Mouse (Mus musculus): ENCODE measurements around the gene Gm17657.

Gm17657 gene

GRCm38 (mm10) chr17:29488257-29488977 is 61.0 kb downstream of the Gm17657 start:
- no peak for DNase-seq (ENCODE audit: low spot score in 2 of 2)

- DNase-seq (ENCODE audit: low spot score in 2 of 2), result no peak
Measured at GRCm38 (mm10) chr17:29485336-29486233, 63.9 kb downstream of the Gm17657 start.

- DNase-seq (ENCODE audit: low spot score in 2 of 2), result no peak
Measured at GRCm38 (mm10) chr17:29484431-29484830, 65.0 kb downstream of the Gm17657 start.

GRCm38 (mm10) chr17:29483282-29483681 is 66.2 kb downstream of the Gm17657 start:
- DNase-seq (ENCODE audit: low spot score in 2 of 2), result no peak

GRCm38 (mm10) chr17:29482632-29483031 is 66.8 kb downstream of the Gm17657 start:
- no peak for DNase-seq (ENCODE audit: low spot score in 2 of 2)

GRCm38 (mm10) chr17:29480256-29480655 is 69.2 kb downstream of the Gm17657 start:
- DNase-seq (ENCODE audit: low spot score in 2 of 2), result no peak

GRCm38 (mm10) chr17:29478271-29478670 is 71.2 kb downstream of the Gm17657 start:
- DNase-seq (ENCODE audit: low spot score in 2 of 2), result no peak

GRCm38 (mm10) chr17:29477357-29477756 is 72.1 kb downstream of the Gm17657 start:
- no peak for DNase-seq (ENCODE audit: low spot score in 2 of 2)

GRCm38 (mm10) chr17:29476461-29476860 is 73.0 kb downstream of the Gm17657 start:
- no peak for DNase-seq (ENCODE audit: low spot score in 2 of 2)

GRCm38 (mm10) chr17:29475142-29475541 is 74.3 kb downstream of the Gm17657 start:
- no peak for DNase-seq (ENCODE audit: low spot score in 2 of 2)

- DNase-seq (ENCODE audit: low spot score in 2 of 2), result no peak
Measured at GRCm38 (mm10) chr17:29474036-29474435, 75.4 kb downstream of the Gm17657 start.

- no peak for DNase-seq (ENCODE audit: low spot score in 2 of 2)
Measured at GRCm38 (mm10) chr17:29473466-29473865, 76.0 kb downstream of the Gm17657 start.
